Mouse (Mus musculus) frontal cortex, postnatal 10 days (tissue): ENCODE results near the gene Ppp2r5c.

ENCODE experiments used
- DNase-seq, 2 experiments: peaks; one replicate each; pipeline ENCODE4 v3.0.0; 2022; ENCODE audit warnings: low spot score in 2 of 2, mixed read lengths in 1 of 2

Gene Ppp2r5c

DNA sequence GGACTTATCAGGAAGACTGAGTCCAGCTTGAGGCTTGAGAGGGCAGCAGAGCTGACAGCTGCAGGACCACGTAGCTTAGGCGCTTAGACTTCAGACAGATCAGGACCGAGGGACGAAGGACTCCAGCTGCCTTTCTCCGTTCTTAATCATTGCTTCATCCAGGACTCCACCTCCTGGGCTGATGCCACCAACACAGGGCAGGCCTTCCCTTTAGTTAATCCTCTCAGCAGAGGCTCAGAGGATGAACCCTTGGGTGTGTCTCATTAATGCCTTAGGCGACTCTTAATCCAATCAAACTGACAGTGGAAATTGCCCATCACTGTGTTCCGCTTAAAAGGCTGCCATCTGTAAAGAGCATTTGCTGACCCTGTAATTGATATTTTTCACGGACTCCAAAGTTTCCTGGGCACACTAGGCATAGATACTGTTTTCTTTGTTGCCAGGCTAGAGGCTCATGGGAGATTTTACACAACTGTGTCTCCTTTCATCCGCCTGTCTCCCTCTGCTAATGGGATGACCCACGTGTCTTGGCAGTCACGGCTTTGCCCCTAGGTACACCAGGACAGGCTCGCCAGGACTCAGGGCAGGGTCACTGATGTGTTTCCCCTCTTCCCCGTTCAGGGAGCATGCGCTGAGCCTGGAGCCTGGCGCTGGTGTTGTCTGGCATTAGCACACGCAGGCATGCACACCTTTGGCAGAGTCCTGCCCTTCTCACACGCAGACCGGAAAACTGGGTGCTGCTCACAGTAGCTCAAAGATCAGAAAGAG, 110.1 kb downstream of the Ppp2r5c start:
- DNase-seq = no peak

DNA sequence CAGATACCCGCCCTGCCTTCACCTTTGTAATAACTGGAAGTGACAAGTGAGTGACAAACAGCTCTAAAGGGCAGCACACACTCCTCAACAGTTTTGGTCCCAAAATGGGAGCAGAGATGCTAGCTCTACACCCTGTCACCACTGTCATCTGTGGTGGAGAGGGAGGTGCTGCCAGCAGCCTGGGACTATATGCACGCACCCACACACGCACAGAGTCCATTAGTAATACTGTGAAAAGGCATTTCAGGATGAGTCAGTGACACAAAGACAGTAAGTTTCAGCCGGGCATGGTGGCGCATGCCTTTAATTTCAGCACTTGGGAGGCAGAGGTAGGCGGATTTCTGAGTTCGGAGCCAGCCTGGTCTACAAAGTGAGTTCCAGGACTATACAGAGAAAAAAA, 111.3 kb downstream of the Ppp2r5c start:
- no peak for DNase-seq

DNA sequence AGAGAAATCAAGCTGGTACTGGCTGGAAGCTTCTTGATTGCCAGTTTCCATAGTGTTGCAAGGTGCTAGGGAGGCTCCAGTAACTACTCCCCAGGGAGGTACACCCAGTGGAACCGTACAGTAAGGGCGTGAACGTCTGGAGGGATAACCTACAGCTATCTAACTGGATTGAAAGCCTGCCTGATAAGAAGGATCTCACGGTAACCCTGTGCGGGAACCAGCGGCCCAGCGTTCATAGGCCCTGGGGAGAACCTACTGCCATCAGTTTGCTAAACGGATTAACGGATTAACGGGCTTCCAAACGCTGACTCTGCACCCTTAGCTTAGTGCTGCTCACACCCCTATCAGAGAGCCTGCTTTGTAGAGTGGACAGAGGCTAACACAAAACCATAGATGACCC, 116.5 kb downstream of the Ppp2r5c start:
- DNase-seq = no peak

DNA sequence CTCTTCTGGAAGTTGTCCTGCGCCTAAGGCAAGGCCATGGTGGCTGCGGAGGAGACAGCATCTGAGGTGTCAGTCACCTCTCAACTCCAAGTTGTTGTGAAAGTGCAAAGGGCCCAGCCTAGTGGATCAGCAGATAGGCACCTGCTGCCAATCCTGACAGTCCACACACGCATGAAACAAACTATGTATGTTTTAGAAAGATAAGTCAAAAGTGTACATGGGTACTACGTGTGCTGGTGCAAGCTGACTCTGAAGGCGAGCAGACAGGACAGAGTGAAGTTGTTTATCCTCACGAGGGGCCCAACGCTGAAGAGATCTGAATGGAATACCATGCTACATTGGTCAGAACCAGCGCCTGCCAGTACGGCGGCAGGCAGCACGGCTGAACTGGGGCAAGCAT, 117.9 kb downstream of the Ppp2r5c start:
- DNase-seq = no peak

DNA sequence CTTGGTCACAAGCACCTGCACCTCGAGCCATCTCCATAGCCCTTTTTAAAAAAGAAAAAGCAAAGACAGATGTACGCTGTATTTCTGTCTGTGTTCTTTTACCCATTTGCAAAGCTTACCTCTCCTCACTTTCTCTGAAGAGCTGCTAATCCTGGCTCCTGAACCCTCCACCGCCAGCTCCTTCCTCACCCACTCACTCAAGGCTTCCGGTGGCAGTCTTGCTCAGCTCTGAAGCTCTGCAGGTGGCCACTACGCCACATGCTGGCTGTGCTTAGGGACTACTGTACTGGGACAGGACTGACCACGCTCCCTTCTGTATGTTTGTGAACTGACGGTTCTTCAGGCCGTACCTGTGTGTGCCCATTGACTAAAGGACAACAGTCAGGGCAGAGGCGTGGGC, 119.4 kb downstream of the Ppp2r5c start:
- DNase-seq = no peak

DNA sequence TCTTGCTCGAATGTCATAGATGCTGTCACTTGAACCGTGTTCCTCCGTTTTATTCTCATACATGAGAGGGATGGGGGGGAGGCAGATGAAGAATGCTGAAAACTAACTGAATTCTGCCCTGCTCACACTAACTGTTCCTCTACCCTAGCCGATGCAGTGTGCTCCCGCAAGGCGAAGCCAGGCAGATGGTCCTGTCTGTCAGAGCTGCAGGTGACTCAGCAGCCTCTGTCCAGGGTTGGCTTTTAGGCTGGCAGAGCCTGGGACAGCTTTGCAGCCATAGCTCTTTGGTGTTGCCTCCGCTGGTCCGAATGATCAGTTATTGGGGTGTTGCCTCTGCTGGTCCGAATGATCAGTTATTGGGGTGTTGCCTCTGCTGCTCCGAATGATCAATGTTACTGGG, 124.1 kb downstream of the Ppp2r5c start:
- no peak for DNase-seq

DNA sequence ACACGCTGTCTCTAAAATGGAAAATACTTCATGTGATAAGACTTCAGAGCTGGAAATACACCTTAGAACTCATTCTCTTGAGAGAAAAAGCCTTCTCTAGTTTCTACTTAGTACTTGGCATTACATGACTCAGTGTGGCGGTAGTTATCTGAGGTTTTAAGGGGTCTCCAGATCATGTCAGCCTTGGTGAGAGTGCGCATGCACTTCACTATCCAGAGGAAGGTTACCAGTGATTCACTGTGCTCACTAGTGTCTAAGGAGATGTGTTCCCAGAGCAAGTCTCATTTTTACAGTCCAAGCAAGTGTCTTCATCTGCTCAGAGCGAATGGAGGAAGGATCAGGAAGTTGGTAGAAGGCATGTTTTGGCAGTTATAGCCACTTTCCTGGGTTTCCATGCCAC, 125.4 kb downstream of the Ppp2r5c start:
- DNase-seq = no peak

DNA sequence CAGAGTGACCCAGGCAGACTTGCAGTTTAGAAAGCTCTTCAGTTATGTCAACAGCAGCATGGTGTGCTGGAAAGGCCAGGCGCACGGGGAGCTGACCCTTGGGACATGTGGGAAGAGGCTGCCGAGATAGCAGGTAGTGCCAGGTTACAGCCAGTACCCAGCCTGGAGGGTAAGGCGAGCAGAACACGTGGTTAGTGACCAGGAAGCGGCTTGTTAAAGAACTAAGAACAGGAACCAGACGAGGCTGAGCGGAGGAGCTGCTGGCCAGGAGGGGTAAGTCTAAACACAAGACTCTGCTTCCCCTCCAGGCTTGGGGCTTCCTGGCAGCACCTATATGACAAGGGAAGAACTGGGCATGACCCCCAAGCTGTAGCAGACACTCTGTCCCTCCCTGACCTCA, 126.7 kb downstream of the Ppp2r5c start:
- no peak for DNase-seq

DNA sequence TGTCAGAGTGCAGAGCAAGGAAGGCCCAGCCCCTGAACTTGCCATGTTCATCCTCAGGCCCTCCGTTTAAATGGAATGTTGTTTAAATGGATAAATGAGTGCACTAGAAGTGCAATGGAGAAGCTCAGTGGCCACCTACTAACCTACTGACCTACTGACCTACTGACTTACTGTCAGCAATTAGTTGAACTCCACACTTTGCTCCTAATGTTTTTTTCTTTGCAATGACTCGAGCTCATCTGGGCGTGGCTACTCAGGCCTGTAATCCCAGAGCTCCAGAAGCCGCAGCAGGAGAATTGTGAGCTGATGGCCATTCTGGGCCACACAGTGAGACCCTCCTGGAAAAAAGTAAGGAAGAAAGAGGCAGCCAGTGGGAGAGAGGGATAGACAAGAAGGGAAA, 129.0 kb downstream of the Ppp2r5c start:
- no peak for DNase-seq

DNA sequence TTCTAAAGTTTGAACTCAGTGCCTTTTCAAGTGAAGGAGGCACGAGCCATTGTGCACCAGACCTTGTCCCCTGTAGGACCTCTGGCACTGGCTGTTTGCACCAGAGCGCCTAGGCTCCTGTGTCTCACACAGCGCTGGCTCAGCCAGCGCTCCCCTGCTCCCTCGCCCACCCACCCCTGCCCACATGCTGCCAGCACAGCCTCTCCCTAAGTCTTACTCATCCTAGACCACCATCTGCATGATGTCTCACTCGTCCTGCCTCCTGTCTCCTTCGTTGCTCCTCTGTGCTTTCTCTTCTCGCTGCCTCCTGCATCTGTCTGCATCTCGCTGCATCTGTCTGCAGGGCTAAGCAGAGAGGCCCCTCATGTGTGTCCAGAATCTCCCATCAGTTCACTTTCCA, 131.4 kb downstream of the Ppp2r5c start:
- no peak for DNase-seq

DNA sequence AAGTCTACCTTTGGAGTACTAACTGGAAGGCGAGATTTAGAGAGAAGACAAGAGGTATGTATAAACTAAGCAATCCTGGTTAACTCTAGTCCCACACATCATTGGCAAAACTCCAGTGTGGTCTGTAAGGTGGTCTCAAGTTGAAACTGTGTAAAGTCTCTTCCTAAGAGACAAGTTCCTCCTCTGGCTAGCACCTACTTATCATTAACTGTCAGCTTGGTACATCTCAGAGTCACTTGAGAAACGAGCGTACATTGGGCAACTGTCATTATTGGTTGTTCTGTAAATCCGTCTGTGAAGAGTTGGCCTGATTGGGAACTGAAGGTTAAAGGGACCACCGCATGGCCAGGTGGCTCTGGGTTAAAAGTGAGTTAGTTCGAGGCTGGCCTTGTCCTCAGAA, 141.7 kb downstream of the Ppp2r5c start:
- DNase-seq = no peak

DNA sequence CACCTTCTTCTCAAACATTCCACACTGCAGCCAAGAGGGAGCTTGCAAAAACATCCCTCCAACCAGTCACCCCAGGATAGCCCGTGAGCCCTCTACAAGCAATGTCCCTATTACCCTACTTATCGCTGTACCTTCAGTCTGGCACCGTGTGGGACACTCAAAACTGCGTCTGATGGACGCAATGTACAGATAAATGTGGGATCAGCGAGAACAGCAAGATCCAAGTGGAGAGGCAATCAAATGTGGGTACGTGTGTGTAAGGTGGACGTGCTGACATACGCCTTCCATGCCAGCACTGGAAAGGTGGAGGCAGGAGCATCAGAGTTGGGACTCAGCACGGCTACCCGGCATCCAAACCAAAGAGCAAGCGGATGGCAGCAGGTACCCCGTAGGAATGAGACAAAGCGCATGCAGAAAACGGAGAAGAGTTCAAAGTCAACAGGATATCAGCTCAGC, 143.9 kb downstream of the Ppp2r5c start:
- no peak for DNase-seq

DNA sequence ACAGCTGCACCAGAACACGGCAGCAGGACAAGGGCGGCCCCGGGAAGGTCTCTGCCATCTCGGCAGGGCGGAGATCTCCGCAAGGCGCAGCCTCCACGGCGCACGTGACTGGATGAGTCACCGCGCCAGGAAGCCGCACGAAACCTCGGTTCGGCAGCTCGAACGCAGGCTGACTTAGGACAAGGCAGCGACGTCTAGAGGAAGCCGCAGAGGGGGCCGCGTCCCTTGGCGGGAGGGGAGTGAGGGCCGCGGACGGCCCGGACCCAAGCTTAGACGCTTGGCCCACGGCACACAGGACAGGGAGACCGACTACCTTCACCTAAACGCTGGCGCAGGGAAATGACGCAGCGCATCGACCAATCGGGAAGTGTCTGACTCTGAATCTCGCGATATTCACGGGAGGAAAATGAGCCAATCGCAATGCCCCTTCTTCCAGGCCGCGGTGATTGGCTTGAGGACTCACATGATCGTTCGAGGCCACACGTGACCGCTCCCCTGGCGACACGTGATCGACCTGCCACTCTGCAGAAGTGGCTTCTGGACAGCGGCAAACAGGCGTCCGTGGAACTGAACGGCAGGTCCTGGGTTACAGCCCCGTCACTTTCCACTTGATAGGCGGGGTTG, 144.5 kb downstream of the Ppp2r5c start:
- DNase-seq = peak; percentile 98 to 99

DNA sequence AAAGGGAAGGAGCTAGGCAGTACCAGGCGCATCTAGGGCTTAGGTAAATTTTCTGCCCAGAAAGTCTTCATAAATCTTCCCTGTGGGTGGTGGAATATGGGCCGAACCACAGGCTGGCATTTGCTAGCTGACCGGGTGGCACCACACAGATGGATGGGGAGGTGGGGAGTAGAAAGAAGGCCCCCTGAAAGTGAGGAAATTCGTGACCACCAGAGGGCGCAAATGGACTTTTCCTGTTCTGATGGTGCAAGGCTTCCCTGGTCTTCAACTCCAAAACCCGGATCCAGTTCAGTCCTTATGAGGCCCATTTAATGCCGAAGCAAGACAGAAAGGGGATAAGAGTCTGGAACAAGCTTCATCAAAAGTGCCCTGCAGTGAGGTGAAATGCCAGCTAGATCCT, 151.6 kb downstream of the Ppp2r5c start:
- peak in 1 of 2 experiments; percentile 55 for DNase-seq

DNA sequence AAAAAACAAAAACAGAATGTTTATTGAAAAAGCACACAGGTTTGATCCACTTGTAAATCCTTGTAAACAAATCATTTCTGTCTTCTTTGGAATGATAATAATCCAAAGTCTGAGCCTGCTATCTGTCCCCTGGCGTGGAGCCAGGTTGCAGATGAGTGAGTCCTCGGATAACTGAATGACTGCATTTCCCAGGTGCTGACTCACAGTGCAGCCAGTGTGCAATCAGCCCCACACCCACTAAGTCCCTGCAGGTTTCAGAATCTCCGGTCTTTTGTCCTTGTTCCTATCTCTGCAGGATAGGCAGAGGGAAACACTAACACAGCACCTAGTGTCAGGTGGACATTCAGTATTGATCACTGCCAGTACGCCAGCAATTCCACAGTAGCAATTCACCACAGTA, 152.9 kb downstream of the Ppp2r5c start:
- DNase-seq = no peak

DNA sequence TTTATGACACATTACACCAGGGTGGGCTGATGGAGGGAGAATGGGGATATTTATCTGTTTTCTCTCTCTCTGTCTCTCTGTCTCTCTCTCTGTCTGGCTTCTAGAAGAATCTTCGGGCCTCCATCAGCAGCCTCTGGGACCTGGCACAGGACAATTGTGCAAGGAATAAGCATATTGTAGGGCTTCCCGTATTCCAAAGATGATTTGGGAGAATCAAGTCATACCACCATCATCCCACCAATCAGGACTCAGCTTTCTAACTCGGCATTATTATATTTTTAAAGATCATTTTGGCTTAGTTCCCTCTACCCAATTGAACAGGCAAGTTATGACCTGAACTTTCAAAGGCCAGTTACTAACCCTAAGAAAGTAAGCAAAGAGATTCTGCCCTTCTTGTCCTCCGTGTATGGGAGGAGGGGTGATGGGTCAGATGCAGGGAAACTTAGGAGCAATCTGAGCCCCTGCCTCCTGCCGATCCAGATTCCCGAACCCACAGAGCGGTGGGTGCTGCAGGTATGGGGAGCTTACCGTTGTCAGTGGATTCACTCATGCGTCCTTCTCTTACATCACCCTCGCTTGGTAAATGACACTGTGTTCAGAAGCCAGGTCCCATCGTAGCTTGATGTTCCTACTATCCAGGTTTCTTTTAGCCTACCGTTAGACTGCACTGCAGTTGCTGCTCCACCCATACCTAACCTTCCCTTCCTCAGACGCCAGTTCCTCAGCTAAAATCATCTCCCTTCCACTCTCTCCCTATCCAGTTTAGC, 153.5 kb downstream of the Ppp2r5c start:
- DNase-seq = peak in 1 of 2 experiments; percentile 18

DNA sequence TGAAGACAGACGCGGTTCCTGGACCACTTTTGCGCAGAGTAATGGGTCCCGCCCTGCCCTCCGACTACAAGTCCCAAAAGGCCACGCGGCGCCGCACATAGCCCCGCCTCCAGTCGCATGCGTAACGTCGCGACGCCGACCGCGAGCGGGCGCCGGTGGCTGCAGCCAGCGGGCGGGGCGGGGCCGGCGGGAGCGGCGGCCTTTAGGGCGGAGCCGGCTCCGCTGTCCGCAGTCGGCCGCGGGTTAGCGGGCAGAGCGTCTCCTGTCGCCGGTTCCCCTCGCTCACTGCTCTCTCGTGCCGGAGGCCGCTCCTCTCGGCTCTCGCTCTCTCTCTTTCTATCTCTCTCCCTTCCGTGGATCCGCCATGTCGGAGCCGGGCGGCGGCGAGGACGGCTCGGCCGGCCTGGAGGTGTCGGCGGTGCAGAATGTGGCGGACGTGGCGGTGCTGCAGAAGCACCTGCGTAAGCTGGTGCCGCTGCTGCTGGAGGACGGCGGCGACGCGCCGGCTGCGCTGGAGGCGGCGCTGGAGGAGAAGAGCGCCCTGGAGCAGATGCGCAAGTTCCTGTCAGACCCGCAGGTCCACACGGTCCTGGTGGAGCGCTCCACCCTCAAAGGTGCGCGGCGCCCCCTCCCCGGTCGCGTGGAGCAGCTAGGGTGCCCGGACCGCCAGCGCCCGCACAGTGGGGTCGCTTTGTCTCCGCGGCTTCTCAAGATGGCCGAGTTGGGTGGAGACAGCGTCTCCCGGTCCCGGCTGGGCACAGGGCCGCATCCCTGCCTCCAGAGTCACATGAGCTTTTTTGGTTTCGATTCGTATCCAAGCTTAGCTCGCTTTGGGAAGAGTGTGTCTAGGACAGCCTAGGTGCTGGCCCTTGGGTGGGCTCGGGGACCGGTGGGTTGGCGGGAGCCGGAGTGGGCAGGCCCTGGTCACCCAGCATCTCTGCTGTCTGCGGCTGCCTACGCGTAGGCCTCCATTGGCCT, 154.6 kb downstream of the Ppp2r5c start, which contains the start of gene Dync1h1:
Gene Dync1h1, plus strand, starts transcription at position 212 of the 978 bp plus-strand sequence.
- DNase-seq = peak; percentile 87 to 92

DNA sequence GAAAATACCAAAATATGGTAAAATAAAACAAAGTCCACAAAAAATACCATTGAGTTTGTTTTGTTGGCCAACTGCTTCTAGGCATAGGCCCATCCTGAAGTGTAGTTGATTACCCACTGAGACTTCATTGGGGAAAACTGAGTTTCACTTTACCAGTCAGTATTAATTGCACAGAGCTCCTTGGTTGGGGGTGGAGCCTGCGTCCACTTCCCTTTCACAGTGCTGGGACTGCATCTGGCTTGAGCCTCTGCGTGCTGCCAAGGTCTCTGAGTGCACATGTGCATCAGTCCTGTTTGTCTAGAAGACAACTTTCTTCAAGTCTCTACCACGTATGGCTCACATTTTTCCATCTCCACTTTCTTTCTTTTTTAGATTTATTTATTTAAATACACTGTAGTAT, 159.2 kb downstream of the Ppp2r5c start:
- DNase-seq = no peak

DNA sequence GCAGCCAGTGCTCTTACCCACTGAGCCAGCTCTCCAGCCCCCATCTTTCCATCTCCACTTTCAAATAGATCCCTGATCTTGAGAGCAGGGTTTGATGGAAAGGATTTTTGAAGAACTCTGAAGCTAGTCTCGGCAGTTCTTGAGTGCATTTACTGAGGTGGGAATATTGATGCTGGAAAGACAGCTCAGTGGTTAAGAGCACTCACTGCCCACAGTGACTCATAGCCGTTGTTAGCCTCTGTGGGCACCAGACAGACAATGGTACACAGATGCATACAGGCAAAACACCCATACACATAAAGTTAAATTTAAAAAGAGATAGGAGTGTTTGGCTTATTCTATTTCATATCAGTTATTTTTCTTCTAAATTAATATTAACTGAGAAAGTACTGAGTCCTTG, 159.8 kb downstream of the Ppp2r5c start:
- no peak for DNase-seq

DNA sequence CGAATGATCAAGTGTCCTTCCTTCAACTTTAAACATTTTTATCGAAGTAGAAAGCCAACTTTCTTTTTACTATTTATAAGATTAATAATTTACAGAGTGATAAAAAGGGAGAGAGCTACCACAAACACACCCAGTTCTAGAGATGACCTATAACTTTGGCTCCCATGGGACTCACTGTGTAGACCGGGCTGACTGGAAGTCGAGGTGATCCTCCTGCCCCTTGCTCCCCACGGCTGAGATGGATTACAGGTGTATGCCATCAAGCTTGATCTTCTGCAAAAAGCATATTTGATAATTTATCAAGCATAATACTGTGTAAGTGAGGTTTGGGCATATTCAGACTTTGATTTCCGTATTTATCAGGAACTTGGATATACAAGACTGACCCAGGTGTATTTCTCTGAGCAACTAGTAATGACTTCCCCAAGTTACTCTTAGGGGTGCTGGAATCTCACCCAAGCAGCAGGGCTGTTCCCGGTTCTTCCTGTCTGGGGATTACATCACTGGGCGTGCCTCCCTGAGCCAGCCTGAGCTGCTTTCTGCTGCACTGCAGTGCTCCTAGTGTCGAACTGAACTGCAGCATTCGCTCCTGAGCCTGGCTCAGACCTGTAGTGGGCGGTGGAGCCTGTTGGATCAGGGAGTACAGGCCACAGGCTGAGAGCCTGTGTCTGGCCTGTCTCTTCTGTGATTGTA, 161.7 kb downstream of the Ppp2r5c start:
- DNase-seq = peak in 1 of 2 experiments; percentile 31

DNA sequence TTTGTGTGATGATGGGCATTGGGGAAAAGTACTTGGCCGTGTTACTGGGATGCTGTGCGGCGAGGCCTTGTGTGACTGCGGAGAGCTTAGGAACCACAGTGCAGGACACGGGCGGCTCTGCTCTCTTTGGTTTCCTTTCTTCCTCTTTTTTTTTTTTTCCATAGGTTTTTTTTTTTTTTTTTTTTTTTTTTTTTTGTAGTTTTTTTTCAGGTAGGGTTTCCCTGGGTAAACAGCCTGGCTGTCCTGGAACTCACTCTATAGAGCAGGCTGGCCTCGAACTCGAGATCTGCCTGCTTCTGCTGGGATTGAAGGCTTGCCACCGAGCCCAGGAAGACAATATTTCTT, 162.2 kb downstream of the Ppp2r5c start:
- DNase-seq = no peak
